Mouse (Mus musculus) megakaryocyte, adult 5-6 weeks (primary cell): ENCODE measurements at regions not wholly inside any gene's neighbourhood (a gene's known extent, or its start where the extent isn't known, plus 50 kb on each side); places are given as distances from the start of the nearest gene placed in this dataset.
A peak's percentile ranks its signal among the peaks of the same experiment; 100 is the strongest.

ENCODE experiments used
- ATAC-seq: 2 replicates; pipeline ENCODE4 v1.8.0; 2016; ENCODE audit warnings: mild to moderate bottlenecking, inconsistent platforms; ENCODE audit not compliant: poor library complexity, severe bottlenecking

DNA sequence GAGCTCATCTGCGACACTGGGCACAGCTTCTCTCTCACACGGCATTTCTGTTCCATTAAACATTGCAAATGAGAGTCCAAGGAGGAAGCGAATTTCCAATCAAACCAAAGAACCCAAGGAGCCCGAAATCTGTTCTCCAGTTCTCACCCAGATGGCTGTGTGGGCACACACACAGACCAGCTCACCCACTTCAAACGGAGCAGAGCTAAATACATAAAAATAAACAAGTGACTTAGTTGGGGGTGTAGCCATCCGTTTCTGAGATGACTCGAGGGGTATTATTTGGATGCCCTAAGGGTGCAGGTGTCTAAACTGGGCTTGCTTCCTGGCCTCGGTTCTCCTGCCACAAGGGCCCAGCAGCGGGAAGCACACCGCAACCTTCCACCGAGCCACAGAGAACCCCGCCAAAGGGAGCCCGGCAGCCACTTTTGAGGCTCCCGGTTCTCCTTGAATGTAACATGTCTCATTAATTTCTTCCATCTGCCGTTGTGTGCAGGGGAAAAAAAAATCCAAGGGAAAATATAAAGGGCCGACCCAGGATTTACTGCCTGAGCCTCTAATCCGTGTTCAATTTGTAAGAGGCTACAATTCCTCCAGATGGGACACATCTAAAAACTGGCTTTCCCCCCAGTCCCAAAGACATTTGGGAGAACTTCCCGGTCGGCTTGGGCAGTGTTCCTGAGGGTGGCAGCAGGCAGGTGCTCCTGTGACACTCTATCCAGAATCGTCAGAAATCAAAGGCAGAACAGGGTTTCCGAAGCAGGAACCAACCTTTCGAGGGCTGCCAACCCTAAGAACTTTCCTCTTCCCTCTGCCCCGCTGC is 598.6 kb upstream of the Gm10131 start:
- no peak for ATAC-seq

DNA sequence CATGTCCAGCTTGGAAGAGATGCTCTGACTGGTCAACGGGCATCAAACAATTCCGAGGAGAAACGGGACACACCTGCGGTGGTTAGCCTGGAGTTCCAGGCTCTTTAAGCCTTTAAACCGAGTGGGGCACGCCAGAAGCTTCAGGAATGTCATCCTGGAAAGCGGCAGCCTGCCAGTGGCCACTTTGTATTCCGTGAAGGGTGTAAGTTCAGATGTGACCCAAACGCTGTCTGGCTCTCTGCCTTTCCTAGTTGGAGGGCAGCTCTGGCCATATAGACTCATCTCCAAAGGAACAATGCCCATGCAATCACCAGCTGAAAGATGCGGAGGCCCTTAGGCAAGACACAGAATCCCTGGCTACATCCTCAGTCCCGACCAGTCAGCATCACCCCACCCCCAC is 597.8 kb upstream of the Gm10131 start:
- ATAC-seq, result no peak

DNA sequence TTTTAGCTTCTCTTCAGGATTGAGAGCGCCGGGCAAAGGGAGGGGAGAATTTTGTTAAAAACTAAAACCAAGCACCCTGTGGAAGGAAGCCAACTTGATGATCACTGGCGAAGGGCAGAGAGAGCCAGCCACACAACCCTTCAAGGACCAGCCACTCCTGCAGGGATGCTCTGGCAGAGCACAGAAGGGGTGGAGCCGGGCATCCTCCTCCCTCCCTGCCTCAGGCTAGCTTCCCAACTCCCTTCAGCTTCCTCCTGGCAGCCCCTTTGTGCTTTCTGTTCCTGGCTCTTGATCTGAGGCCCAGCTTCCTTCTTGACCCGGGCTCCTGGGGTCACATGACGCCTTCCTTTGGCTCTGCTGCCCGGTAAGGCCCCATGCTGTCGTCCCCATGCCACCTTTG is 591.8 kb upstream of the Gm10131 start:
- ATAC-seq, result no peak

GRCm38 (mm10) chr8:34702806-34703205 is 591.3 kb upstream of the Gm10131 start:
- ATAC-seq, result no peak

DNA sequence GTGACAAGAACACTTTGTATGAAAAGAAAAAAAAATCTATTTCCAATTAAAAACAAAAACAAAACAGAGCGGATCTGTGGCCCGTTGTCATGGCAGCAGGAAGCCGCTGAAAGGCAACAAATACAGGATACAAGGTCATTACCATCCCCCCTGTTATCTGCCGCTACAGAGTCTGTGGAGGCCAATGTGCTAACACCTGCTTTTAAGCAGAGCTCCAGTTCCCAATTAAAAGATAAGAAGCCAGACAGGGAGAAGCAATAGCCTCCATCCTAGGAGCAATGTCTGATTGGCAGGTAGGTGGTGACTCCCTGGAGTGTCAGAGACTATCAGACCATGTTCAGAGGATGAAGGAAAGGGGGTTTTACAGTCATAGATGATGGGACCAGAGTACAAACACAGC is 587.5 kb upstream of the Gm10131 start:
- no peak for ATAC-seq

DNA sequence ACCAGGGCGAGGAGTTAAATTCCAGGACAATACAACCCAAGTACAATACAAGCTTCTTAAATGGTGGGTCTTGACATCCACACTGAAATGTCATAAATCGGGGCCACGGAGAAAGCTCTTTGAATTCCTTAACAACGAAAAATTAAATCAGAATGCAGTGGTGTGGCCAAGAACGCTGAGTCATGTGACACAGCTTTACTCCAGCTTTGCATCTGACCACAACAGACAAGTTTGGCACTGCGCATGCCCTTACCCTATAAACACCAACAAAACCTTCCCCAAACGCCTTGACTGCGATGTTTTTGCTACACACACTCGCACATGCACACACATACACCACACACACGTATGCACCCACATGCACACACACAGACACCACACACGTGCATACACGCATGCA is 584.8 kb upstream of the Gm10131 start:
- ATAC-seq, result no peak

DNA sequence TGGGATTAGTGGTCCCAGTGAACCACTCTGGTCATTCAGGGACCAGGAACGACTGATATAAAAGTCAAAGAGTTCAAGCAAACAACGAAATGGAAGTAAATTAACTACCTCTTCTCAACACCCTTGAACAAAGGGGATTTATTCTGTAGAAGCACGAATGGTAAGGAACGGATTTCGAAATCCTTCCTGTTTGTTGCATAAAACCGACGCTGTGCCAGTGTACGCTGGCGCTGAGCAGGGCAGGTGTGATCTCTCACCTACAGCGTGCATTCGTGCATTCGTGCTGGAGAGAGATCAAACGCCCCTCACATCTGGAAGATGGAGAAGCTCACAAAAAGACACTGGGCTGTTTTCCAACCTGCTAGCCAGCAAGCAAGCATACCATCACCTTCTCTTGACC is 581.1 kb upstream of the Gm10131 start:
- ATAC-seq, result peak; percentile 35; the same call in 1 of the 2 replicates

DNA sequence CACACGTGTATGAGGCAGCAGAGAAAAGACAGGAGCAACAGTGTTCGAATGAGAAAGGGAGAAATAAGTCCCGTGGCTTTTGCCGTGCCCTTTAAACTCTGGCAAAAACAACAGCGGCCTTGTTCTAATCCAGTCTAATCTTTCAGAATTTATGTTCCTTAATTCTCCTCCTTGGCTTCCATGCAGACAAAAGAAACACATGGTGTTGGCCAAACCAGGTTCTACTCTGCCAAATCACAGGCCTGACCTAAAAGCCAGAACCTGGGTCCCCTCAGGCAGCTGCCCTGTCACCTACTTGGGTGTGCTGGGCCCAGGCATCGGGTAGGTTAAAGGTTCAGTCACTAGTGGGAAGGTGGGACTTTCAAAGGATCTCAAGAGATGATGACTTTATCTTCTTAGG is 580.2 kb upstream of the Gm10131 start:
- ATAC-seq, result no peak

- peak; percentile 87 for ATAC-seq
These were observed 578.4 kb upstream of the Gm10131 start for GRCm38 (mm10) chr8:34689825-34690493.

- ATAC-seq, result peak; percentile 60
These were observed 577.7 kb upstream of the Gm10131 start for GRCm38 (mm10) chr8:34689049-34689824.

DNA sequence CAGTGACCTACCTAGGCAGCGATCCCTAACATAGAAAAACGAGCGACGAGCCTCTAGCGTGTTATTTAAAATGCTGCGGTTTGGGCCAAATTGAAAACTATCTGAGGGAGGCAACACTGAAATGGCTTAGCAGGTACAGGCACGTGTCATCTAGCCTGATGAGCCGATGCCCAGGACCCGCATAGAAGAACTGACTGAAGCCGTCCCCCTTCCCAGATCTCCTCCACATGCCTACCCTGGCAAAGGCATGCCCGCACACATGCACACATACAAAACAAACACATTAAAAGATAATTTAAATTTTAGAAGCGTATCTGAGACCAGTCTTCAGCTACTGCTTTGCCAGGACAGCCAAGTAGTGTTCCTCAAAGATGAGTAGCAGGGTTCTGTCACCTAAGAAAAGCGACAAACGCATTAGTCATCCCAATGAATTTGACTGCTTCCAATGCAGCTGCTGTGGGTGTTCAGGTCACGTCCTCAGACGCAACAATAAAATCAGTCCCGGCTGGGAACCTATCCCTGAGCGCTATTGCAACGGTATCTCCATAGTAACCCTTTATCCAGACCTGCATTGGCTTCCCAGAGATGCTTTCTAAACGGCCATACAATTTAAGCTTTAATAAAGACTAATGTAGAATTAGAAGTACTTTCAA is 577.0 kb upstream of the Gm10131 start:
- ATAC-seq, result no peak

GRCm38 (mm10) chr8:34686371-34686770 is 574.8 kb upstream of the Gm10131 start:
- no peak for ATAC-seq

DNA sequence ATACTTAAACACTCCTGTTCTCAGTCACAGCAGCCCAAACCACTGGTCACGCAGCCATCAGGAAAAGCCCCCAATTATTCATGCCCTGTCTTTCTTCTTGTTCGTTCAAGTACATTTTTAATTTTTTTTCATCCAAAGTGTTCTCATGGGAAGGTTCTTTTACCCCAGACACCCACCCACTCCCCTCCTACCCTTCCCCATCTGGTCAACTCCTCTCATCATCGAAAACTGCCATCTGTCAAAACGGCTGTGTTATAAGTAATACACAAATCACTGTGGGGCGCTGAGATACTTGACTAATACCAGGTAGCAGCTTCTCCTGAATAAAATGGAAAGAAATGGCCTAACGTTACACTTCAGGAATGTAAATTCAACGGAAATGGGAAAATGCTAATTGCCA is 573.1 kb upstream of the Gm10131 start:
- no peak for ATAC-seq

DNA sequence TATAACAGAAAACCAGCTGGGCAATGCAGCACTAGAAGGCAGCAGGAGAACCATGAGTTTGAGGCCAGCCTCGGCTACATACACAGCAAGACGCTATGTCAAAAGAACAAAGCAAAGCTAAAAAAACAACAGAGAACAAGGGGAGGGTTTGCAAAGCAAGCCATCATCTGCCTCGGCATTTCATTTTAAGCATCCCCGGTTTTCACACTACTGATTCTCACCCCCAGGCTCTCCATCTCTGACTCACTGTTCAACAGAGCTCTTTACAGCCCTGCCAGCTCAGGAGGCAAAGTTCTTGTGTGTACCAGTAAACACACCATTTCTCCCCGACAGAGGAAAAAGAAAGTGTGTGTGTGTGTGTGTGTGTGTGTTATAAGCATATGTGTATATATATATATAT is 571.6 kb upstream of the Gm10131 start:
- ATAC-seq, result no peak

- ATAC-seq, result no peak
These were observed 570.7 kb upstream of the Gm10131 start for GRCm38 (mm10) chr8:34682221-34682620.

GRCm38 (mm10) chr8:34679565-34680291 is 568.2 kb upstream of the Gm10131 start:
- ATAC-seq, result no peak

DNA sequence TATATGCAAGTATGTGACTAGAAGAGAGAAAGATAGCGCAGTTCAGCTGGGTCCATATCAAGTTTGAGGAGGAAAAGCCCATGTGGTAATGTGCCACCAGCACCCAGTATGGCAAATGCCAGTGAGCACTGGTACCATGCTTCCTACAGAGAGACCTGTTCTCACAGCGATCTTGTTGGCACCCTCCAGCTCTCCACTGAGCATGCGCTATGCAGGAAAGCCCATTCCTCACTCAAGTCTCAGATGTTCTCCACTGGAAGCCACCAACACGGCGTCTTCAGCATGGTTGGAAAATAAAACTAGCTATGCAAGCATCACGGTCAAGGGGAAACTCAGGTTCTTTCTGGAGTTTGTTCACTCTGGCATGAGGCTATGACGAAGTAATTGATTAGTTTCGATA is 567.3 kb upstream of the Gm10131 start:
- no peak for ATAC-seq

DNA sequence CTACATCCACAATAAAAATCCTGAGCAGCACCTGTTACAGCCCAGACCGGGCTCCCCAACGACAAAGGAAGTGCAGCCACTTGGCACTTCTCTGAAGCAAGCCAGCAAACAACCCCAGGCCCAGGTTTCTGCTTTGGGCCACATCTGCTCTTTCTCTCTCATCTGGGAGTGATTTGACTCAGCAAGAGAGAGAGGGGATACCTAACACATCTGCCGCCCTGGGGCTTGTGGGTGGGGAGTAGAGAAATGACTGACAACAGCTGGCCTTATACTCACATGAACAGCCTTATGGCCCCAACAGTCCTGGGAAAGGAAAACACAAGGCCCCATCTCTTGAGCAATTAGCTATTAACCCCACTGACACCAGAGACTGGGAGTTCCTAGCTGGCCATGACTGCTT is 560.2 kb upstream of the Gm10131 start:
- no peak for ATAC-seq

DNA sequence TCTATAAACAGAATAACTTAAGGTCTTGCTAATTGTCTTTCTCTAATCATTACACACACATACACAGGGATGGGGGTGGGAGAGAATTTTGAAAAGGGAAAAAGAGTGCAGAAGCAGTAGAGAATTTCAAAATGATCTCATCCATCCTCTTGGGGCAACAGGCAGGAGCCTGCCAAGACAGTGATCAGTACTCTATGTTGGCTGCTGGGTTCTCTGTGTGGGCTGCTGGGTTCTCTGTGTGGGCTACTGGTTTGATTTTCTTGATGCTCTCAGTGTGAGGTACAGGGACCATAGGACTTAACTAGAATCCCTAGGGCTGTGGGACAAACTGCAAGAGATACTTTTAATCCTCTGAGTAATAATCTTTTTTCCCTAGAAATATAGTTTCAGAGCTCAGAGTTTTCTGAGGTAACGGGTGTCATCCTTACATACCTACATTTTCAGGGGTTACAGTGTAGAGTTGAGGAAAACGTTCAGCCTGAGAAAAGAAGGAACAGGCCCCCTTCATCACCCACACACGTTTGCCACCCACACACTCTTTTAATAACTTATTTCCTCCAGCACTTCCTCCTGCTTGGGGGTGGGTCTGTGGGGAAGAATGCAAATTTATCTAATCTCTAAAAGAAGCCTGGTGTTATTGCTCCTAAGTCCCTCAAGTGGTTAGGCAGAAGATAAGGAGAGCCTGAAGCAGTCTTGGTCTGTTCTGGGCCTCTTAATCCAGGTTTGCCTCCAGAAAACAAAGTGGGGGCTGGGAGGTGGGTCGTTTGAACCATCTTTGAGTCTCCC is 559.6 kb upstream of the Gm10131 start:
- no peak for ATAC-seq

- ATAC-seq, result no peak
These were observed 557.6 kb upstream of the Gm10131 start for GRCm38 (mm10) chr8:34669146-34669545.
